Mouse (Mus musculus) layer of hippocampus, postnatal 14 days (tissue): ENCODE measurements around the gene Cers6. TPM values are rescaled to one million over a fixed set of nuclear protein-coding genes. Genes with fewer than 3 reads are reported as not detected.

ENCODE experiments used
- DNase-seq, 2 experiments: peaks; one replicate each; pipeline ENCODE4 v3.0.0; 2021 to 2022; ENCODE audit warnings: low spot score in 2 of 2, mixed read lengths in 1 of 2
- total RNA-seq, 2 experiments: library from RNA; stranded (reverse); gene quantifications; 2 replicates each; pipeline ENCODE4 v1.2.3; 2021

Cers6 gene
- total RNA-seq, 2 experiments from 2014 or later, result 76.6 to 81.6 TPM

DNA sequence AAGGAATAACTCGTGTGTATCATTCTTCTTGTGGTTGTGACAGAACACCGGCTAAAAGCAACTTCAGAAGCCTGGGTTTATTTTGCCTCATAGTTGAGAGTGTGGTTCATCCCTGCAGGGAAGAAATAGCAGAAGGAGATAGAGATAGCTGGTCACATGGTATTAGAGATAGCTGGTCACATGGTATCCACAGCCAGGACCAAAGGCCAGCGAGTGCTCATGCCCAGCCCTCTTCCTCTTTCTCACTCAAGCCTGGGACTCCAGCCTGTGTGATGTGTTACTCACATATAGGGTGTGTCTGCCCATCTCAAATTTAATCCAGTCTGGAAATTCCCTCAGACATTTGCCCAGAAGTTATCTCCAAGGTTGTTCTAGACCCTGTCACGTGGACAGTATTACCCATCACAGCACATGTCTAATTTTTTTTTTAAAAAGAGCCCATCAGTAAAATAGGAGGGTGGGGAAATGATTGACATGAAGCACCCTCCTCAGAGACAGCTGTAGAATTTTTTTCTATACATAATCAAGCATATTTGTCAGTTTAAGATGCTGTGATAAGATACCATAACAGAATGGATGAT lies 17.9 kb downstream of the Cers6 start:
- DNase-seq, result no peak

DNA sequence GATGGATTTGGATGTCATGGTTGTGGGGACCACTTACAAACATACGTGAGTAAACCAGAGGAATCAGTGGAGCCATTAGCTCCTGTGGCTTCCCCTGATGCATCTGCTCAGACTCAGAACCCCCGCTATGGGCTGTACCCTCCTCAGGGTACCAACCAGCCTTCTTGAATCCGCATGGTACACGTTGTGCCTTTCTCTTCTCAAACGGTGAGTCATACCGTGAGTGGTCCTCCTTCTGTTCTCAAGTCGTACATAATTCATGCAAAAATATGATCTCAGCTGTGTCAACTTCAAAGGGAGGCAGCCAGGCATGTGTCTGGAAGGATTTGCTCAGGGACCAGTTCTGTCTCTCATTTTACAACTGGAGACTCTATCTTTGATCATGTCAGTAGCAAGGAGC lies 23.3 kb downstream of the Cers6 start:
- peak in 1 of 2 experiments; percentile 52 for DNase-seq

DNA sequence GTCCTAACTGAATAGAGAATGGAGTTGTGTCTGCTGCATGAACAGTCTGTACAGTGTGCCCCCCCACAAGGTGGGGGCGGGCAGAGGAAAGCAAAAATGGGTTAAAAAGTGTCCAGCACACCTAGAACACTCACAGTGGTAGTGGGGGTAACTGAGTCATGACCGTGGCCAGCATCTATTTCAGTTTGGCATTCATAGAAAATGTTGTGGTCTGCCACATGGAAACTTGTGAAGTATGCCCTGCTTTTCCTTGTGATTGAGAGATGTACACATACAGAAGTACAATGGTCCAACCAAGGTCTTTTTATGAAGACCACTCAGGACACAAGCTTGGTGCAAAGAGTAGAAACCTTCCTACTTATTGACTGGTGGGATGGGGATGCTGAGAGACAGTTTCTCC lies 24.0 kb downstream of the Cers6 start:
- DNase-seq, result no peak

GRCm38 (mm10) chr2:68885766-68886496 lies 24.7 kb downstream of the Cers6 start:
- no peak for DNase-seq

DNA sequence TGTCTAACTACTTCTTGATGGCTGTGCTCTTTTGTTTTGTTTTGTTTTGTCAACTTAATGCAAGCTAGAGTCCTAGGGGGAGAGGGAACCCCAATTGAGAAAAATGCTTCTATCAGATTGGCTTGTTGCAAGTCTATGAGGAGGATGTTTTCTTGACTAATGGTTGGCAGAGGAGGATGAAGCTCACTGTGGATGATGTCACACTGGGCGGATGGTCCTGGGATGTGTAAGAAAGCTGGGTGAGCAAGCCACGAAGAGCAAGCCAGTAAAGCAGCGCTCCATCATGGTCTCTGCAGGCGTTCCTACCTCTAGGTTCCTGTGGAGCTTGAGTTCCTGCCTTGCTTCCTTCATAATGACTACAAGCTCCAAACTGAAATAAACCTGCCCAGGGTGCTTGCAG lies 25.4 kb downstream of the Cers6 start:
- no peak for DNase-seq

- DNase-seq, result no peak
Observed at GRCm38 (mm10) chr2:68888094-68888705, 27.0 kb downstream of the Cers6 start.

- DNase-seq, result no peak
Observed at GRCm38 (mm10) chr2:68889661-68890170, 28.5 kb downstream of the Cers6 start.

DNA sequence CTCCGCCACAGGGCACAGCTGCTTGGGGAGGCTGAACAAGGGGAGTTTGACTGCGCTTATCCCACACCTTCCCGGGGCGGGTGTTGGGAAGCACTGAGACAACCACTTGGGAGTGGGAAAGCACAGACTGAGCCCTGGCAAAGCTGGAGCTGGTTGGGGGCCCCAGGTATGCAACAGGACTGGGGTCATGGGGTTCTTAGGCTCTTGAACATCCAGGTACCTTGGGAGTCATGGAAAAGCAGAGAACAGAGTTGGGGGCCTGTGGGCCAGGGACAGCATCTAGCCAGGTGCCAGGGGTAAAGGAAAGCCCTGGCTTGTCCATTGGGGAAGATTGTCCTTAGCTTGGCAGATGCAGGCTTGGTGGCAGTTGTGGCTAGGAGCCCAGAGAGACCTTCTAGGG lies 31.2 kb downstream of the Cers6 start:
- no peak for DNase-seq

DNA sequence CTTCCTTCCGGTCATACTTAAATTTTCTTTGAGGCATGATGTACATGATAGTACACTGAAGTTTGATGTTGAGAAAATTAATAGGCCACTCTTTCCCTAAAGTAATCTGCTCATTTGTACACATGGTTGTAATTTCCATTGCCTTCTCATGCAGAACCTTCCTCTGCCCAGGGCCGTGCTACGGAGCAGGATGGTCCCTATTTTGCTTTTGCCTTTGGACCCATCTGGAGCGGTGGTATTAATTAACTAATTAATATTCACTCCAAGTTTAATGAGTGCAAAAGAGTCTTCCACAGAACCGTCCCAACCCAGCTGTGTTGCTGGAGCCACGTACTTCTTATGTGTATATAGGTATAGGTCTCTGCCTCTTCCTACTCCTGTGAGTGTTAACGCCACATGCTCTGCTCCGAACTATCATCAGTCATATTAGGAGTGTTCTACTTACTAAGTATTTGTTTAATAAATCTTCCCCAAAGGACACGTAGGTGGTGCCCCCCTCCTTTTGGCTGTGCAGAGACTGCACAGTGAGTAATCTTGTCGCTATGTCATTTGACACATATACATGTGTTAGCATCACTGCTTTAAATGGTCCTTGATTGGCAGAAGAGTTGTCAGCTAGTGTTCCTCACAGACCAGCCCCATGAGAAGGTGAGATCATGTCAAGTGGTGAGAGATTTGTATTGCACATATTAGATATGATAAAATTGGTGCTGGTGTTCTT lies 34.0 kb downstream of the Cers6 start:
- DNase-seq, result no peak

DNA sequence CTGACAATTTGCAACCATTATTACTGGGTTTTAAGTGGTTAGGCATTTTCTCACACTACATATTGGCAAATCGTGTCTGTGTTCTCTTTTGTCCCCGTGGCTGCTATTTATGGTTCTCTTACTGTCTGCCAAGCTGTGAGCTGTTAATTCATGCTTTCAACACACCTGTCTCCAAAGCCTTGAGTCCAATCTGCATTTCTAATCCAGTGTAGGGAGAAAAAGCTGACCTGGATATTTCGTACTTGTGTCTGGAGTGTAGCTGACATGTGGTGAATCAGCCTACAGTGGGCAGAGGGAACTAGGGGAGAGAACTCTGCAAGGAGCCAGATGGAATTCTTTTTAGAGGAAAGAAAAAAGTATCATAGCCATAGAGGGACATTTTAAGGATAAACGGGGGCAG lies 35.0 kb downstream of the Cers6 start:
- DNase-seq, result peak in 1 of 2 experiments; percentile 47

DNA sequence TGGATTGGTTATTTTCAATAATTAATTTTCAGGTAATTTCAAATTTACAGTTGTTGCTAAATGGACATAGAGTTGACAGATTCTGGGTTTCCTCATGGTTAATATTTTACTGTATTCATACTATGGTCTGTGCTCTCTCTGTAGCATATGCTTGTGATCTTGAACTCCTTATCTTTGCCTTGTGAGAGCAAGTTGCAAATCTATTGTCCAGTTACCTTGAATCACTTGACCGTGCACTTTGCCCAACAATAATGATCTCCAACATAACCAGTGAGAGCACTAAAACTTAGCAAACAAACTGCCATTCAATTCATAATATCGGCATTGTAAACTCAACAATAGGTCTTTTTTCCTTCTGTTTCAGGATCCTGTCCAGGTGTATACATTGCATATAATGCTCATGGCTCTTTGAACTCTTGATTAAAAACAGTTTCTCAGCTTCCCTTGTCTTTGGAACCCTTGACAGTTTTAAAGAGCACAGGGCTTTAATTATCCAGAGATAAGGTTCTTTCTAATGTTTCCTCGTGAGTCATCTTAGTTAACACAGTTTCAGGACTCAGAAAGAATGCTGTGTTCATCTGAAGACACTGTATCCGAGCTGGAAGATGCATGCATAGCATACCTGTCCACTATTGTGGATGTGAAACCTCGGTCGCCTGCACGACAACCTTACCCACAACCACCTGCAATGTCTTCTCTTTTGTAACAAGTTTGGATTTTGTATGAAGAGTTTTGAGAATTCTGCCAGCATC lies 38.7 kb downstream of the Cers6 start:
- no peak for DNase-seq

- DNase-seq, result no peak
Observed at GRCm38 (mm10) chr2:68900640-68901378, 39.6 kb downstream of the Cers6 start.

DNA sequence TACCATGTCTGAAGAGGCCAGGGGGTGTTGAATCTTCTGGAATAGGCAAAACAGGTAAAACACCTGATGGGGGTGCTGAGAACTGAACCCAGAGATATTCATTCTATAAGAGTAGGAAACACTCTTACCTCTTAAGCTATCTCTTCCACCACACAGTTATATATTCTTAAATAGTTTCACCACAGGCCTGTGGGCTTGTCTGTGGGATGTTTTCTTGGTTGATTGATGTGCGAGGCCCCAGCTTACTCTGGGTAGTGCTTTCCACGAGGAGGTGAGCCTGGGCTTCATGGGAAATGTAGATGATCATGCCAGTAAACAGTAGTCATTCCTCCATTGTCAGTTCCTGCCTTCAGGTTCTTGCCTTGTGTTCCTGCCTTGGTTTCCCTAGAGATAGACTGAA lies 40.5 kb downstream of the Cers6 start:
- DNase-seq, result no peak

GRCm38 (mm10) chr2:68902546-68902945 lies 41.3 kb downstream of the Cers6 start:
- no peak for DNase-seq

GRCm38 (mm10) chr2:68906921-68907320 lies 45.7 kb downstream of the Cers6 start:
- no peak for DNase-seq

- DNase-seq, result no peak
Observed at GRCm38 (mm10) chr2:68907721-68908463, 46.7 kb downstream of the Cers6 start.

DNA sequence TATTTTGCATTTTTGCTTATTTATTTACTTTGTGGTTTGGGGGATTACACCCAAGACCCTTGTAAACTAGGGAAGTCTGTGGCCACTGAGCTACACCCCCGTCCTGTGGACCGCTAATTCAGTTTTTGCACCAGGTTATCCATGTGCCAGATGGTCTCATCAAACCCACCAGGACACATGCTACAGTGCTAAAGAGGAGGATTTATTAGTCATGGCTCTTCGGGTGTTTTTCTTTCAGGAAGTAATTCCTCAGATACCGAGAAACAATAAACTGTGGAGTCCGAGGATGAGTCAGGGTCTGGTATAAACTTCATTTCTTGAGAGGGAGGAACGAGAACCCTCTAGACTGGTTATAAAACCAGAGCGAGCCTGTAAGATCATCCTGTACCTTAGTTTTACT lies 49.5 kb downstream of the Cers6 start:
- no peak for DNase-seq

DNA sequence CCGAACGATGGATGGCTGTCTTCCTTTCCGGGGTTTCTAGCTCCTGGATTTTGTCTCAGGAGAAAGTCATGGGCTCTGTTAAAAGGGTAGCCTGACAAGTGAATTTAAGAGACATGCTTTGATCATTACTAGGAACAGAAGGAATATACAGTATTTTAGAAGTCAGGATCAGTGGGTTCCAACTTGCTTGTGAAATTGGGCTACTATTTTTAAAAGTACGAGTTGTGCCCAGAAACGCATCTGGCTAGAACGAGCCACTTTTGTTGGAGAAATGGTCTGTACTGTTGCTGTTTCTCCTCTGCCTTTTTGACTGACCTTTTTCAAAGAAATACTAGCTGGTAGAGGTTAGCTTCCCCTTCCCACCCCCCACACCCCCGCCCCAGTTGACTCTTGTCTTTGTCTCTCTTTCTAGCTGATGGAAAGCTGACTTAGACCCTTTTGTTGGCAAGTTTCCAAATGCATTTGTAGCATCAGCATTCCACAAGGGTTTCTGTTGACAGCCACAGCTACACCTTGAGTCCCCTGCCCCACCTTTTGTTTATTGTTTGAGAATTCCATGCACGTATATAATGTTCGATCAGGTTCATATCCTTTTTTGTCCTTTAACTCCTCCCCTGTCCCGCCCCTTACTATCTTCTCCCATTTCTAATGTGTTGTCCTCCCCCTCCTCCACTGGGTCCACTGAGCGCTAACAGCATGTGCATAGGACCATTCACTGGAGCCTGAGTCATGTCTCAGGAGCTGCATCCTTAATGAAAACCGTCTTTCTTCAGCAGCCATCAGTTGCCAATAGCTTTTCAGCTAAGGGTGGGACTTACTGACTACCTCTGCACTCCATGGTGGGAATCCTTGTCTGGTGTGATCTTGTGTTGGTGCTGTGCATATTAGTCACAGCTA lies 50.6 kb downstream of the Cers6 start:
- DNase-seq, result peak in 1 of 2 experiments; percentile 45

DNA sequence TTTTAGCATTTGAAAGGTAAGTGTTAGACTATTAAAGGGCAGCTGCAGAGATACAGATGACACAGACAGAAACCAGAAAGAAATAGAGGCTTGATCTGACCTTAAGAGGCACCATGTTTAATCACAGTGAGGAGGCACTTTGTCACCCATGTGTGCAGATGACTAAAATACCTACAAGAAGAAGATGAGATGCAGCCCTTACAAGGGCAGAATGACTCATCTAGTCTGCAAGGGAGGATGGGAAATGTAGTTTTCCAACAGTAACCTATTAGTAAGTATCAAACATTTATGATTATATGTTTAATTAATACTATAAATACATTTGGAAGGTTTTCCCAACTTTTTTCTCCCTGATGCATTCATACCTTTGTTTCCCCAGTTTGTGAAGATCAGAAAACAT lies 54.5 kb downstream of the Cers6 start:
- DNase-seq, result no peak
